Mouse (Mus musculus) kidney, postnatal 10 days (tissue): Measurements from ENCODE around the gene Slc16a11.
A peak's percentile ranks its signal among the peaks of the same experiment; 100 is the strongest.
"Not testable (repeated sequence)": the region's sequence is repeated elsewhere in the genome, so short reads cannot be mapped to it uniquely, and the experiment has no call there.

Experiments used
- DNase-seq: peaks from one replicate; pipeline ENCODE4 v3.0.0; 2021; ENCODE audit warnings: mixed read lengths

Gene Slc16a11

DNA sequence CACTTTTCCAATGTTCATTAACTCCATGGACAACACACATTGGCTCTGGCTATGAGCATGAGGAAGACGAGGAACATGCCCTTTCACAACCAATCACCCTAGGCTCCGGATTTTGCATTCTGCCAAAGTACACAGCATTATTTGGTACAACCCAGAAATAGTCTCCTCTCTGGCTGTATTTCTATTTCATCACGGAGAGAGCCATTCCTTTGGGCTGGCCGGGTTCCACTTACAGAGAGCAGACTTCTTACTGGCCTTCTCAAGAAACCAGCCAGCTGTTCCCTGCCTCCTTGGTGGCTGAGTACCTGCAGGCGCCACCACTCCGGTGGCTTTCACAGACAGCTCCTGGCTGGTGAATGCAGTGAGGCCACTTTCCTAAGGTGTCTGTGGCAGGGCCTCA, at the start of gene Slc16a11:
Slc16a11 (plus strand) TSS at position 330 of the 400 bp plus-strand sequence.
- DNase-seq, result no peak

DNA sequence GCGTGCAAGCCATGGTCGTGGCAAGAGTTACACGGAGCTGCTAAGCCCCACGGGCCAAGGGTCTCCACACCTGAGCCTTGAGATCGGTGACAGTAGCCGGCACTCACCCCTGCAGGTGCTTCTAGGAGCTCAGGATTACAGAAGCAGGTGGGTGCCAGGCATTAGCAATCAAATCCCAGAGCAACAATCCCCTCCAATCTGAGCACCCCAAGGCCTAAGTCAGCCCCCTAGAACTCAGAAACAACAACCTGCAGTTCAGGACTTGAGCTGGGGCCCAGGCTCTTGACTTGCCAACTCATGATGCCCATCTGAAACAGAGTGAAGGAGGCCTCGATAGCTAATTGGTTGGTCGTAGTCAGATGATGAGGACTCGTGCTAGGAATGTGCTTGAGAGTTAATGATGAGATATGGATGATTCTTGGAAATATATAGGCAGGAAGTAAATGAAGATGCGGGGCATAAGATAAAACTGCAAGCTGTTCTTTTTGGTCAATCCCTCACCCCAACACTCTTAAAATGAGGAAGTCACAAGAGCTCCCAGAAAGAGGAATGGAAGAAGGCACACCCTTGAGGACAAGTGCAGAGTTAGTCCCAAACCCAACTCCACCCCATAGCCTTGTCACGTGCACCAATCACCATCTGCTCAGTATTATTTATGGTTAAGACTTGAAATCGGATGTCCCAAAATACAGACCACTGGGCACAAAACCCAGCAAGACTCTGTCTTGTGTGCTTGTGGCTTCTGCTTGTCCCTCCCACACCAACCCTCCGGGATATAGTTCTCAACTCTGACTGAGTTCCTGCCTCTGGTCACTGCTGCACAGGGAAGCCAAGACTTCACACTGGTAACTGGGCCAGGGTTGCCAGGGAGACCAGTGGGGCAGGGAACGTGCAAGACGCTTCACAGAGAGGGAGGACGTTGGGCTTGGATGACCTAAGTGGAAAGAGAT, 46.3 kb upstream of the Slc16a11 start:
- DNase-seq, result no peak

DNA sequence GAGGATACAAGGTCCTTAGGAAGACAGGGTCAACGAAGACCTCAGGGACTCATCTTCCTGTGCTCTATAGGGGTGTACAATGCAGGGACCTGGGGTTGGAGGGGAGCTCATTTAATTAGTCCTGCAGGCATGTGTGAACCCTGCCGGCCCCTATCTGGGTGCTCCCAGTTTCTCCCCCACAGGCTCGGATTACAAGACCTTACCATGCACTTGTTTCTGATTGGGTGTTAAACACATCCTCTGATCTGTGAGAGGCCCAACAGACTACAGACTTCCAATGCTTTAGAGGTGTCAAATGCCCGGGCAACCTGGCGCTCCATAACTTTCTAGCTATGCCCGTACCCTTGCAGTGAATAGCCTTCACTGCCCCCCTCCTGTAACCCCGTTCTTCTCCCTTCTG, 44.4 kb upstream of the Slc16a11 start:
- DNase-seq, result no peak

DNA sequence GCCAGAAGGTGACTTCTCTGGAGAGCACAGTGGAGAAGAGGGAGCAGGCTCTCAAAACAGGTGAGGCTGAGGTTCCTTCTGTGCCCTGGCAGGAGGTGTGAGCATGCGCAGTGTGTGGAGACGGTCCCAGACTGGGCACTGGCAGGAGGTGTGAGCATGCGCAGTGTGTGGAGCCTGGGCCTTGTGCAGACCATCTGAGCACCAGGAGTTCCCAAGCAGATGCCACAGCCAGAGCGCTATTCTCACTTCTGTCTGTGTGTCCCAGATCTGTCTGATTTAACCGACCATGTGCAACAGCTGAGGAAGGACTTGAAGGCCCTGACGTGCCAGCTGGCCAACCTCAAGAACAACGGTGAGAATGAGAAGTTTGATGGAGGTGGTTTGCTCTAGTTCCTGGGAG, 43.1 kb upstream of the Slc16a11 start:
- DNase-seq, result not testable (repeated sequence)

DNA sequence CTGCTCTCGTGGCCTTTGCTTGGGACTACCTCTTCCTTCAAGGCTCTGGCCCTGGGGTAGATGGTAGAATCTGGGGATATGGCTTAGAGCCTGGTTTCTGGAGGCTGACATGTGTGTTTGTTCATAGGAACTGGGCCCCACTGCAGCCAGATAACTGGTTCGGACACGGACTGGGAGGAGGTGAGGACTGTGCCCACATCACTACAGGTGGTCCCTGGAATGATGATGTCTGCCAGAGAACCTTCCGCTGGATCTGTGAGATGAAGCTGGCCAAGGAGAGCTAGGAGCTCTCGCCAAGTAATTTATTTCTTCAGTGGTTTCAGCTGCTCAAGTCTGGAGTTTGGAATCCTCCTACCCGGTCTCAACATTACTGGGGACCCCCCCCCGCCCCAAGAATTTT, 42.3 kb upstream of the Slc16a11 start:
- DNase-seq, result no peak

DNA sequence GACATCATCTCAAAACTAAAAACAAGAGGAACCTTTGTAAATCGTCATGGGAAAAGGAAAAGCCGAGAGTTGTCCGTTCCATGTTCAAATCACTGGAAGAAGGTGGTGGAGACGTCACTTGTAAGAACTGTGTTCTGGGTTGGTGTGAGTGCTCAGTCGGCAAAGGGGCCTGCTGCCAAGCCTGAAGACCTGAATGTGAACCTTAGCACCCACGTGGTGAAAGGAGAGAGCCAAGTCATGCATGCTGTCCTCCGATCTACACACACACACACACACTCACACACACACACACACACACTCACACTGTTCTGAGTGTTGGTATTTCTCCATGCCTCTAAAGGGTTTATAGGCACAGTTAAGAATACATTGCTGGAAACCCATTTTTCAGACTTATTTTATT, 41.4 kb upstream of the Slc16a11 start:
- DNase-seq, result peak; percentile 55

DNA sequence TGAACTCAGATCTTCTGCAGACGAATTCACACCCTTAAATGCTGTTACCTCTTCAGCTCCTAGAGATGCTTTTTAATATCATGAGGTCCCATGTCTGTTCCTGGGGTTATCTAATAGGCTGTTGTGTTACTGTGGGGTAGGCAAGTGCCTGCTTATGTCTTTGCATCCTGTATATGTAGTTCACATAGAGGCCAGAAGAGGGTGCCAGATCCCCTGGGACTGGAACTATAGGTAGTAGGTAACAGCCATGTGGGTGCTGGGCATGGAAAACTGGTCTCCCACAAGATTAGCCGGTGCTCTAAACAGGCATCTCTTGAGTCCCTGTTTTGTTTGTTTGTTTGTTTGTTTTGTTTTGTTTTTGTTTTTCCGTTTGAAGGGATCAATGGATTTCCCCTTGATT, 40.7 kb upstream of the Slc16a11 start:
- peak; percentile 42 for DNase-seq

DNA sequence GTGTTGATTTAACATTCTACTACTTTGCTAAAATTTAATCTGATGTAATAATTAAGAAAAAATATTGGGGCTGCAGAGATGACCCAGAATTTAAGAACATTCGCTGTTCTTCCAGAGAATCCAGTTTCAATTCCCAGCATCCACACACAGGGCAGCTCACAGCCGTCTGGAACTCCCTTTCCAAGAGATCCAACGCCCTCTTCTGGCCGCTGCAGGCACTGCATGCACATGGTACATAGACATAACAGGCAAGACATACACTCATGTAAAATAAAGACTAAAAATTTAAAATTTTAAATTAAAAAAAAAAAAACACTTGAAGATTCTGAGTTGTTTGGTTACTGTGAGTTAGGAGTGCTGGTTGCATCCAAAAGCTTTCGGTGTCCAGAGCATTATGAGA, 40.3 kb upstream of the Slc16a11 start:
- DNase-seq, result peak; percentile 25

DNA sequence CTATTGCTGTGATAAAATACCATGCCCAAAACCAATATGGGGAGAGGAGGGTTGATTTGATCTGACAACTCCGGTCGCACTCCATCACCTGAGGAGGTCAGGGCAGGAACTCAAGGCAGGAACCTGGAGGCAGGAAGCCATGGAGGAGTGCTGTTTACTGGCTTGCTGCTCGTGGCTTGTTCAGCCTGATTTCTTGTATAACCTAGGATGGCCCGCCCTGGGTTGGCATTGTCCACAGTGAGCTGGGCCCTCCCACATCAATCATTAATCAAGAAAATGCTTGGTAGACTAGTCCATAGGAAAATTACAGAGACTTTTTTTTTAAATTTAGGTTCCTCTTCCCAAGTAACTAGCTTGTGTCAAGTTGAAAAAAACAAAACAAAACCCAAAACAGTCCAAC, 38.1 kb upstream of the Slc16a11 start:
- peak; percentile 47 for DNase-seq

DNA sequence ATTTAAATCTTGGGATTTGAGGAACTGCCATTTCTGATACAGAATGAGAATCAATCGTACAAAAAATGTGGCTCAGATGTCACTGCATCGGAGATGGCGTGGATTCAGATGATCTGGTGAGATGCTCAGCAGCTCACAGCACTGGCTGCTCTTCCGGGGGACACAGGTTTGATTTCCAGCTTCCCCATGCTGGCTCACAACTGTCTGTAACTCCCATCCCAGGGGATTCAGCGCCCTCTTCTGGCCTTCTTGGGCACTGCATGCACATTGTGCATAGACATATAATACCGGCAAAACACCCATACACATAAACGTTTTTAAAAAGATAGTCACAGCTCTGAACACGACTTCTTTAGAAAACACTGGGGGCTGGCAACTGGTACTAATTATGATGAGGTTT, 34.9 kb upstream of the Slc16a11 start:
- peak; percentile 37 for DNase-seq

DNA sequence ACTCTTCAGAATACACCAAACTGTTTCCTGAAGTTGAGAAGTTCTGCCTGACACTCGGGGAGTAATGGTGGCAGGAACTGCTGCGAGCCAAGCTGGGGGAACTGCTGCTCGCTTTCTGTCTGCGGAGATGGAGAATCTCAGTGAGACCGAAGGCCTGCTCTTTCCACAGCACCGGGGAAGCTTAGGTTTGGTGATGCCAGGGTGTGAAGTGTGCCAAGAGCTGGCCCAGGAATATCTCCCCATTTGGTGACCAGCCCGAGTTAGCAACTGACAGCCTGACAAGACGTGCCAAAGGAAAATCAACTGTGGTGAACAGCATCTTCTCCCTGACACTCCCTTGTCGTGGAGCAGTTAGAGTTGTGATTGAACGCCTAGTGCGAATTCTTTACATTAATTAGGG, 34.2 kb upstream of the Slc16a11 start:
- DNase-seq, result no peak

DNA sequence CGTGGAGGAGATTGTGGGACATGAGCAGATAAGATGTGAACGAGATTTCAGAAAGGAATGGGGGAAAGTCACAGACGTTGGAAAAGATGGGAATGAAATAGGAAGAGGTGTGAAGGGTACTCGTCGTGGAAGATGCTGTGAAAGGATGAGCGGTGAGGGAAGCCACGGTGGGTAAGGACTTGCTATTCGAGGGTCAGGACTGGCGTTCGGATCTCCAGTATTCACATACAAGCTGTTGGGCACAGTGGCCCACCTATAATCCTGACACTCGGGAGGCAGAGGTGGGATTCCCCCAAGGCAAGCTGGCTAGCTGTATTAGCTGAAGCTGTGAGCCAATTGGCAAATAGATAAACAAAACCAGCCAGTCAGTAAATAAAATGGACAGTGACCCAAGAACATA, 33.8 kb upstream of the Slc16a11 start:
- DNase-seq, result no peak

DNA sequence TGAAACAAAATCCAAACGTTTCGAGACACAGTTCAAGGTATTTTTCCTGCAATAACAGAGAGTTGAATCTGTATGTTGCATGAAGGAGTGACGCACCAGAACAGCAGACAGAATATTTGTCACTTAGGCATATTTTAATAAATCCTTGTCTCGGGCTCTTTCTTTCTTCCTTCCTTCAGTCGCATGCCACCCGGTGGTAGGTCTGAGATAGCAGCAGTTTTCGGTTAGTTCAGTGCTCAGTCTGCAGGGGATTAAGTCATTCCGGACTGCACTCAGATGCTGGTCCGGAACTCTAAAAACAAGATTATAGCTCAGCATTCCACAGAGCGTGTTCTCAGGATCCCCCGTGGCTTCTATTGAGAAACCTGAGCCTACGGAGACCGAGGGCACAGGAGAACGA, 33.2 kb upstream of the Slc16a11 start:
- DNase-seq, result peak; percentile 37

DNA sequence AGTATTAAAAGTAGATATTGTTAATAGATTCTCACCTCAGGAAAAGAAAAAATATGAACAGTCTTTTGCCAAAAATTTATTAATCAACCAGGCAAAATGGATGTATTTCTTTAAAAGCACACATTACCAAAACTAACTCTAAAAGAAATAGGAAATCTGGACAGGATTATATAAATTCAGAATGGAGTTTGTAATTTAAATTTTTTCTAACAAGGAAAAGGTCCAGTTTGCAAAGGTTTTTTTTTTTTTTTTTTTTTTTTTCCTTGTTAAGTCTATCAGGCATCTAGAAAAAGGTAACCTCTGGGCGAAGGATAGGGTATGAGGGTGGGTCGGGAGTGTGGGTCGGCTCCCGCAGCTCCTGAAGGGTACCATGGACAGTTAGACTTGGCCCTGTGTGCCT, 32.1 kb upstream of the Slc16a11 start:
- DNase-seq, result no peak

DNA sequence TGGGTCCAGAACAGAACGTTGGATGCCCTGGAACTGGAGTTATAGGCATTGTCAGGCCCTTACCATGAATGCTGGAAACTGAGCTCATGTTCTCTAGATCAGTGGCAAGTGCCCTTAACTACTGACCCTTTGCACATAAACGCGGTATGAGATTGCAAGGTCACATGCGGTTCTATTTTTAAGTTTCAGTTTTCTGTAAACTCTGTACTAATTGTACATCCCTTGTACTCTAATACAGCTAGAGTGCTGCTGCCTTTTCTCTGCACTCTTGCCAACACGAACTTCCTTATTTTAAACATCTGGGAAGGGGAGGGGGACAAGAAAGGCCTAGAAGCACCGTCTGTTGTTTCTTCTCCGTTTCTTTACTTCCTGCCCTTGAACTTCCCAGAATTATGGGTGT, 27.4 kb upstream of the Slc16a11 start:
- no peak for DNase-seq

DNA sequence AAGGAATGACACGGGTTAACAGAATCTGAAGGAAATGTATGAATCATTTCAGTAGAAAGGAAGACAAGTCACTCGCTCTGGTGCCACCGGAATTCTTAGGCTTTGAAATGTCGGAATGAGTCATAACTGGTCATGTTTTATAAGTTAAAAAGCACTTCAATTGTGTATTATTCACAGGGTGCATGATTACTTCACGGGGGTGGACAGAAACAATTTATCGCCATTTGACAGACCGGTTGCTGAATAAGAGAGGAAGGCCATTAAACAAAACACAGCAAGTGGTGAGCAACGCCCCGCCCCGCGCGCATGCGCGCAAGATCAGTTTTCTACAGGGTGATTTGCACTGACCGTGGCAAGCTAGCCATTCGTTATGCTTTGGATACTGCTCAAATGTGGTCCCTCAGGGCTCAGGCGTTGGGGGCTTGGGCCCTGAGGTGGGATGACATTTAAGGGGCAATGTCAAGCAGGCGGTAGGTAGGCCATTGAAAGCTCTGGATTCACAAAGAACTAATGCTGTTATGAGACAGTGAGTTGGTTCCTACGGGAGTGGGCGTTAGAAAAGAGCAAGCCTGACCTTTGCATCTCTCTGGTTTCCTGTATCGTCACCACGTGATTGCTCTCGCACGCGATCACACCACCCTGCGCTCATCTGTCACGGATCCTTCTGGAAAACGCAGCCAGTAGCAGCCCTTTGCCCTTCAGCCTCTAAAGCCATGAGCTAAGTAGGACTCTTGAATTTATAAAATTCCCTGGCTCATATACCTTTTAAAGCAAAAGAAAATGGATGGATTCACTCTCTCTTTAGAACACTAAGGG, 23.0 kb upstream of the Slc16a11 start:
- DNase-seq, result peak; percentile 63

DNA sequence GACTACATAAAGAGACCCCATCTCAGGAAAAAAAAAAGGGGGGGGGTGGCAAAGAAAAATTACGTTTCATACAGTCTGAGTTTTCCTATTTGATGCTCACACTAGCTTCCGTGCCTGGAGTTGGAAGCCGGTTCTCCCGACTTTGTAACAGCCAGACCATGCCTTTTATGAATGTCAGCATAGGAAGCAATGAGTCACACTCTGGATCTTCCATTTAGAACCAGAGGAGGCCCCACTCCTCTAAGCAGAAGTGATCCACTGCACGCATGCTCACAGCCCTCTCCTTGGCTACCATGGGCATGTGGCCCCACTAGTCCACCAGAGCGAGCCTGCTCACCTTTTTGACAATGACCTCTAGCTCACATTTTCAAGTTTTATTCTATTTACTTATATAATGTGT, 21.4 kb upstream of the Slc16a11 start:
- DNase-seq, result no peak

DNA sequence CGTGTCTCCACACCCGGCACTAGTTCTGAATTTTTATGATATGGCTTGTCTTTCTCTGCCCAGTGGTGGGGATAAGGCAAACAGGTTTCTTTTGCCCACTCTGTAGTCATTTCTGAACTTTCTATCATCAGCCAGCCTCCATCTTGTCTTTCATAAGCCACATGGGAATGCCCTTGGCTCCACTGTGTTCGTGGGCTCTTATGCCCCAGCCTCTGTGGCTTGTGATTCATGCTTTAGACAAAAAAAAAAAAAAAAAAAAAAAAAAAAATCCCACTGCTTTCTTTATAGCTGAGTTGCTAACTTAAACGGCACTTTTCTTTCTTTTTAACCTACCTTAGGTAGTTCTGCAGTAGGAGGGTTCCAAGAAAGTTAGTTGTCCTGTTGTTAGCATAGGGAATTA, 20.4 kb upstream of the Slc16a11 start:
- DNase-seq, result no peak

DNA sequence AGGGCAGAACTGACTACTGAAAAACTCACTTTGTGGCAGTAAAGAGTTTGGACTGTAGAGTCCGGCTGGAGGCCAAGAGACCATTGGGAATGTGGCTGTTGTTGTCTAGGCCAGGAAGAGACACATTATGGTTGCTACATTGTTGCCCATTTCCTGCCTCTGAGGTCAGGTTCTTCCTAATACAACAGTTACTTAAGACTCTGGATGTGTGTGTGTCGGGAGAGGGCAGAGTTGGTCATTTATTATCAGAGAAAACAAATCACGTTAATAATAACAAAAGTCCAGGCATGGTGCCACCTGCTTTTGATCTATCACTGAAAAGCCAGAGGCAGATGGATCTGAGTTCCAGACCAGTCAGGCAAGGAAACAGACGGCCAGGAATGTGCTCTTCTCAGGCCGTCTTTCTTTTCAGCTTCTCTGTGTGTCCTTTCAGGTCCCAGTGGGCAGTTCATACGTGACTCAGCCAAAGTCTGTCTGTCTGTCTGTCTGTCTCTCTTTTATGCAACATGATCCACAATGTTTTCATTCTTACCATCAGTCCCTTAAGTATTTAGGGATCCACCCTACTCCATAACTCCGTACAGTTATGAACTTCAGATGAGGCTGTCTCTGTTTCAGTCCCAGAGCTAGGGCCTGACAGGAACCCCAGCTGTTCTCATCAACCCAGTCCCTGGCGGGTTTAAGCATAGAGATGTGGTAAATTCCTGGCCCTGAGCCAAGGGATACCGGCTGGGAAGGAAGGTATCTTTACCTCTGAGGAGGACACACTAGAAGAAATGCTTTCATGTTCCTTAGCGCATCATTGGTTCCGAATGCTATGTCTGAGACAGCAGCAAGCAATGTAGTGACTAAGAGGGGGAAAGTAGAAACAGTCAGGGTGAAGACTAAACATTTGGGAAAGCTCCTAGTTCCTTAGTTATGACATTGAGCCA, 18.9 kb upstream of the Slc16a11 start:
- DNase-seq, result no peak

DNA sequence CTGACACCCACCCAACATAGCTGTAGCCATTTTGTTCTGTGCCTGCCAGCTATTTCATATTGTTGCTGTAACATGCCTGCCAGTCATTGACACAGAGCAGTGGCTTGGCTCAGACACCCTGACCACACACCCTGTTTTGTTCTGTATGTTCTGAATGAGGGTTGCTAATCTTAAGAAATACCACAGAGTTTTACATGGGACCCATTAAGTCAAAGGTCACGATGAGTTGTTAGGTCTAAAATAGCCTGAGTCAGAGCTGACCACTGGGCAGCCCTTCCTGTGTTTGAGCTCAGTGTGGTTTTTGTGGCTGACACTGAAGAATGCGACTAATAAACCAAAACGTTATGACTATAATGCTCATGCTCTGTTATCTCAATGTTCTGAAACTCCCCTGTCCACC, 14.2 kb upstream of the Slc16a11 start:
- no peak for DNase-seq

DNA sequence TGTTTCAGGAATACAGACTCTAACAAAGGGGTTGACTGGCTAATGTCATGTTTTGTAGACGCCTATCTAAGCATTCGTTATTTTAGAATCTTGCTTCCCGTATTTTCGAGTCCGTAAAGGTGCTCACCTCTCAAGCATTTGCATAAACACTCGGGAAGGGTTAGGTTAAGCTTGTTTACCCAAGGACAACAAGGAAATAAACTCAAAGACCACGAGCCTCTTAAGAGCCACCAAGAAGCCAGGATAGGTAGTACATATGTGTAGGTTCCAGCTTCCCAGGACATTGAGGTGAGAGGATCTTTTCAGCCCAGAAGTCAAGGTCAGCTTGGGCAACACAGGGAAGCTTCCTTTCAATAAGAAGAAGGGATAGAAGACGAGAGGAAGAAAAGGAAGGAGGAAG, 13.4 kb upstream of the Slc16a11 start:
- DNase-seq, result no peak

DNA sequence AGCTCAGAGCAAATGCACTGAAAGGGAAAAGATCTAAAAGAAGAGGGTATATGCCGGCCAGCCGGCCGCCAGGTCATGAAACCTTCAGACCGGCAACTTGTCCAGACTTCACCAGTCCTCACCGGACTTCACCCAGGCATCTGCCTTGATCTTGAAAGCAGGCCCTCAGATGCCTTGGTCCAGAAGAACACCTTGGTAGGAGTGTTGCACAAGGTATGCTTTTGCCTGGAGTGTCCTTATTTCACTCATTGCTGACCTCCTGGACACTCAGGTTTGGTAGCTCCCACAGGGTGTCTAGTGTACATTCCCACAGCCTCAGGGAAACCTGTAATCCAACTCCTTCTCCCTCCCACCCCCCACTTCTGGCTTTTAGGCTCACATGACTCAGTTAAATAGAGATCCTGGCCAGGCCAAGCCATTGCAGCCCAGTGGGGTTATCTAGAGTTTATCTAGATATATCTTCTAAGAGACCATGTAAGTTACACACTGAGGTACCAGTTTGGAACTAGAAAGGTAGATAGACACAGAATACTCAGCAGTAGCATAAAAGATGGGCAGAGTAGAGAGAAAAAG, 12.4 kb upstream of the Slc16a11 start:
- DNase-seq, result no peak

DNA sequence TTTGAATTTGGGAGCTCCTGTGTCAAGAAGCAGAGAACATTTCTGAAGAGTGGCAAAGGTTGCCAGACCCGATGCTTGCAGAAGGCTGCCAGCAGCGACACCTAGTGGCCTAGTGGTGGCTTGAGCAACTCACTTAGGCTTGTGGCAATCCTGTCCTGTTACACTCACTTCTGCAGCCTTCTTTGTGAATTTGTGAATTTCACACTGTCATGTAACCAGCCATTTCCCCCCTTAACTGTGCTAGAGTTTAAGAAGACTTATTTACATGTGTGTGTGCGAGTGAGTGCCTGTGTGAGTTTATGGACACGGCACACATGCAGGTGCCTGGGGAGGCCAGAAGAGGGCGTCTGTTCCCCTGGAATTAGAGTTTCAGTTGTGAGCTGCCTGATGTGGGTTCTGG, 10.9 kb upstream of the Slc16a11 start:
- peak; percentile 95 for DNase-seq
